Mouse (Mus musculus) hindbrain, embryonic 10.5 days (tissue): ENCODE measurements around the gene Tmem178. TPM values are rescaled to one million over a fixed set of nuclear protein-coding genes. Genes with fewer than 3 reads are reported as not detected.
A peak's percentile ranks its signal among the peaks of the same experiment; 100 is the strongest.

Source experiments
- DNase-seq: peaks from one replicate; pipeline ENCODE4 v3.0.0-alpha.2; 2017; ENCODE audit warnings: low spot score
- H3K27ac ChIP-seq: fragments of 300-500 bp; sonication (generic); 2 replicates; pipeline ENCODE4 v1.5.1; 2016; ENCODE audit warnings: mild to moderate bottlenecking, moderate library complexity
- H3K27me3 ChIP-seq: fragments of 300-500 bp; sonication (generic); 2 replicates; pipeline ENCODE4 v1.6.1; 2016; ENCODE audit warnings: mild to moderate bottlenecking; ENCODE audit not compliant: poor library complexity, insufficient read depth, severe bottlenecking
- H3K36me3 ChIP-seq: fragments of 300-500 bp; sonication (generic); 2 replicates; pipeline ENCODE4 v1.6.1; 2016; ENCODE audit warnings: mild to moderate bottlenecking, moderate library complexity
- H3K4me1 ChIP-seq: fragments of 300-500 bp; sonication (generic); replicated peaks from 2 replicates; pipeline ENCODE4 v1.6.1; 2016; ENCODE audit warnings: mild to moderate bottlenecking
- H3K4me3 ChIP-seq: fragments of 300-500 bp; sonication (generic); 2 replicates; pipeline ENCODE4 v1.5.1; 2016; ENCODE audit warnings: mild to moderate bottlenecking, moderate library complexity
- H3K9me3 ChIP-seq: fragments of 300-500 bp; sonication (generic); 2 replicates; pipeline ENCODE4 v1.6.1; 2016; ENCODE audit warnings: mild to moderate bottlenecking, moderate library complexity
- WGBS: fragments of 180-500 bp; shearing (Covaris S2); methylation state at CpG from one replicate; pipeline ENCODE4 v1.1.7; 2016; 5-methylcytosine and 5-hydroxymethylcytosine counted together
- polyA plus RNA-seq: library from polyadenylated mRNA; unstranded; fragments of >200 nt; fragmentation: Nextera tagmentation; extraction: Ambion mirVana; gene quantifications from 2 replicates; pipeline ENCODE4 v1.2.1, GENCODE M21; 2016

The Tmem178 gene
- polyA plus RNA-seq, 1 experiment from 2014 or later, result 13.0 TPM

DNA sequence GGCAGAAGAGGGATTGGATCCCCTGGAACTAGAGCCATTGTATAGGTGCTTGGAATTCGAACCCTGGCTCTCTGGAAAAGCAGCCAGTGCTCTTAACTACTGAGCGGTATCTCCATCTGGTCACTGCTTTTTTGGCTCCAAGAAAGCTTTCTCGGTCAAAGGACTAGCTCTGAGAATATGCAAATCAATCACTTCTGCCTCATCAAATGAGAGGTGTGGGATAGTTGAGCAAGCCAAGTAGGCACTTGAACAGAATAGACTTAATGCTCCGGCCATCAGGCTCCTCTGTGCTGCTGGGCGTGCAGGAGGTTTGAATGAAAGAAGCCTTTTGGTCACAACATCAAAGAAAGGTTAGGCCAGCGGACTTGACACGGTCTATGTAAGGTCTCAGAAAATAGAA, 5.0 kb downstream of the Tmem178 start:
- Histone ChIP-seq H3K36me3 (no peaks in the 10 kb centered on the region), H3K4me3 (no peak overlapping the region), H3K4me1 (peaks cover 11% of the 10 kb centered on the region; the same call in 1 of the 2 replicates), H3K27me3 (peaks cover 33% of the 10 kb centered on the region), H3K27ac (no peak overlapping the region), H3K9me3 (no peaks in the 10 kb centered on the region)
- WGBS, result 82% methylated on average over 7 of the region's 7 CpGs
- no peak for DNase-seq

DNA sequence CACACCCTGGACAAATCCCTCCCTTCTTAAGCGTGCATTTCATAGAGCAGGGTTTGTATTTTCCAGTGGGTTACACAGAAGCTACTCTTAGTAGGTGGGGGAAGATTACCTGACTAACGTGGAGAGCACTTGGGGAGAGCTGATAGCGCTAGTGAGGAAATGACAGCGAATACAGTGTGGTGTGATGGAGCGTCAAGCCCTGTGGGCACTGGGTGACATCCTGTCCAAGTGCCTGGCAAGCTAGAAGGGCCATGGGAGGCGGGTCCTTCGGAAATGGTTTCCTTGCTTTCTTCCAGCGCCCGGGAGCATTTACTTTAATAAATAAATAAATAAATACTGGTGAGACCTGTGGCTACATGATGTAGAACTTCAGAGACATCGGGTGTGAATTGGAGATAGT, 5.5 kb downstream of the Tmem178 start:
- Histone ChIP-seq H3K4me1 (peaks cover 8% of the 10 kb centered on the region; the same call in 1 of the 2 replicates), H3K4me3 (no peak overlapping the region), H3K9me3 (no peaks in the 10 kb centered on the region), H3K36me3 (no peaks in the 10 kb centered on the region), H3K27me3 (peaks cover 28% of the 10 kb centered on the region), H3K27ac (no peak overlapping the region)
- WGBS, result 87% methylated on average over 10 of the region's 10 CpGs
- no peak for DNase-seq

GRCm38 (mm10) chr17:80952305-80952704, 7.9 kb downstream of the Tmem178 start:
- H3K4me3 ChIP-seq, result no peak overlapping the region
- H3K9me3 ChIP-seq, result no peaks in the 10 kb centered on the region
- H3K27me3 ChIP-seq, result peaks cover 7% of the 10 kb centered on the region
- no peaks in the 10 kb centered on the region for H3K36me3 ChIP-seq
- H3K4me1 ChIP-seq, result peaks cover 4% of the 10 kb centered on the region; the same call in 1 of the 2 replicates
- 73% methylated on average over 7 of the region's 7 CpGs for WGBS
- DNase-seq, result no peak
- H3K27ac ChIP-seq, result no peak overlapping the region

DNA sequence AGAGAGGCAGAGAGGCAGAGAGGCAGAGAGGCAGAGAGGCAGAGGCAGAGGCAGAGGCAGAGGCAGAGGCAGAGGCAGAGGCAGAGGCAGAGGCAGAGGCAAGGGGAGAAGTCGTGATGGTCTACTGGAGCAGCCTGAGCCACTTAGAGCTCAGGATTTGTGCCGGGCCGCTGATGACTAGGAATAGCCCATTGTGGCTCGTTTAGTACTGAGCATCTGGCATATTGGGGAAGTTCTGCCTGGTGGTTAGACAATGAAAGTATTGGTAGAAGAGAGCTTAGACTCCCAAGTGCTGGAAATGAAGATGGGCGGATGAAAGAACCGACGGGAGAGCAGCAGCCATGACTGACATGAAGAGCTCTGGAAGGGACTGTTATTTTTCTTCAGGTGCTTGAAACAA, 11.0 kb downstream of the Tmem178 start:
- no peak overlapping the region for H3K27ac ChIP-seq

GRCm38 (mm10) chr17:80955998-80956811, 11.8 kb downstream of the Tmem178 start:
- no peak for DNase-seq
- Histone ChIP-seq H3K4me1 (peaks cover 4% of the 10 kb centered on the region; the same call in 1 of the 2 replicates), H3K9me3 (no peaks in the 10 kb centered on the region), H3K36me3 (no peaks in the 10 kb centered on the region), H3K27ac (0 out of 2 replicates have a peak overlapping the region, but pooled peaks have one; percentile 36), H3K27me3 (no peaks in the 10 kb centered on the region), H3K4me3 (no peak overlapping the region)
- 84% methylated on average over 10 of the region's 10 CpGs for WGBS

More for the DNA sequence above, 11.0 kb downstream of the Tmem178 start:
- Histone ChIP-seq H3K4me1 (peaks cover 4% of the 10 kb centered on the region; the same call in 1 of the 2 replicates), H3K27me3 (no peaks in the 10 kb centered on the region), H3K36me3 (no peaks in the 10 kb centered on the region), H3K9me3 (no peaks in the 10 kb centered on the region), H3K4me3 (no peak overlapping the region)
- DNase-seq, result no peak
- WGBS, result 74% methylated on average over 7 of the region's 7 CpGs

- Histone ChIP-seq H3K9me3 (no peaks in the 10 kb centered on the region), H3K4me1 (peaks cover 4% of the 10 kb centered on the region; the same call in 1 of the 2 replicates), H3K27ac (no peak overlapping the region), H3K36me3 (no peaks in the 10 kb centered on the region), H3K27me3 (no peaks in the 10 kb centered on the region), H3K4me3 (no peak overlapping the region)
- WGBS, result 88% methylated on average over 6 of the region's 6 CpGs
- DNase-seq, result no peak
Observed at GRCm38 (mm10) chr17:80958332-80958731, 13.9 kb downstream of the Tmem178 start.

DNA sequence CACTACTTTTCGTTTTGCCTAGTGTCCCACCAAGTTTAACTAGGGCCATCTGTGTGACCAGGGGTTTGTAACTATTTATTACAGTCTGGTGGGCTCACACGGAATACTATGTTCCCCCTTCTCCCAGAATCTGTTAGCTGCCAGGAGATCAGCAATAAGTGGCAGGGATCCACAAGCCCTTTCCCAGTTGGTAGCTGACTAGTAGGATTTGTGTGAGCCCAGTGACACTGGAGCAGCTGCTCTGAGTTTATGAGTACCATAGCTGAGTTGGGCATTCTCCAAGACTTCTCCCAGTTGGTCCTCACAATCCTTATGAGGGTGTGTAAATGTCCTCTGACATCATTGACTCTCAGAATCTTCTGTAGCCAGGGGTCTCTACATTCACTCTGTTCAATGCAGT, 15.4 kb downstream of the Tmem178 start:
- Histone ChIP-seq H3K4me1 (peaks cover 8% of the 10 kb centered on the region), H3K36me3 (no peaks in the 10 kb centered on the region), H3K4me3 (no peak overlapping the region), H3K9me3 (no peaks in the 10 kb centered on the region), H3K27ac (no peak overlapping the region), H3K27me3 (no peaks in the 10 kb centered on the region)
- 76% methylated on average over 2 of the region's 2 CpGs for WGBS
- DNase-seq, result no peak

DNA sequence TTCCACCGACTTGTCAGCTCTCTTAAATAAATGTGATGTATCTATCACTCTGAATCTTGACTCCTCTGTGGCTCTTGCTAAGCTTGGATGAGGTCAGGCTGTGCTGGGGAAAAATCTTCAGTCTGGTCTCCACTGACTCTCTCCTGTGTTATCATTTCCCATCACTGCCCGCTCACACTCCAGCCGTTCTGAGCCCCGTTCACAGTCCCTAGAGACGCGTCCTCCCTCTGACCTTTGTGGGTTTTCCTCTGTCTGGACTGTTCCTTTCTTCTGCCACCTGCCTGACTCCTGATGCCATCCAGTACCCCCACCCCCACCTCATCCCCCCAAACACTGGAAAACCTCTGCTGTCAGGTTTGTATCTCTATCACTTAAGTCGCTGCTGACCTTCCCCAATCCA, 23.0 kb downstream of the Tmem178 start:
- Histone ChIP-seq H3K27ac (0 out of 2 replicates have a peak overlapping the region, but pooled peaks have one; percentile 9), H3K9me3 (no peaks in the 10 kb centered on the region), H3K27me3 (no peaks in the 10 kb centered on the region), H3K4me3 (no peak overlapping the region), H3K4me1 (peaks cover 46% of the 10 kb centered on the region), H3K36me3 (no peaks in the 10 kb centered on the region)
- WGBS, result 59% methylated on average over 7 of the region's 7 CpGs
- peak; percentile 21 for DNase-seq

- peak overlapping the region; percentile 56 for H3K27ac ChIP-seq
- WGBS, result 52% methylated on average over 18 of the region's 18 CpGs
- H3K4me3 ChIP-seq, result no peak overlapping the region
- H3K4me1 ChIP-seq, result peaks cover 42% of the 10 kb centered on the region
- no peaks in the 10 kb centered on the region for H3K27me3 ChIP-seq
- H3K36me3 ChIP-seq, result no peaks in the 10 kb centered on the region
- no peaks in the 10 kb centered on the region for H3K9me3 ChIP-seq
- DNase-seq, result peak; percentile 42
Observed at GRCm38 (mm10) chr17:80969643-80970619, 25.5 kb downstream of the Tmem178 start.

- Histone ChIP-seq H3K4me3 (no peak overlapping the region), H3K4me1 (peaks cover 40% of the 10 kb centered on the region), H3K27me3 (no peaks in the 10 kb centered on the region), H3K9me3 (no peaks in the 10 kb centered on the region), H3K27ac (0 out of 2 replicates have a peak overlapping the region, but pooled peaks have one; percentile 56), H3K36me3 (no peaks in the 10 kb centered on the region)
- 76% methylated on average over 10 of the region's 10 CpGs for WGBS
- no peak for DNase-seq
Observed at GRCm38 (mm10) chr17:80970716-80971115, 26.3 kb downstream of the Tmem178 start.

- Histone ChIP-seq H3K4me3 (no peak overlapping the region), H3K27me3 (no peaks in the 10 kb centered on the region), H3K36me3 (no peaks in the 10 kb centered on the region), H3K27ac (no peak overlapping the region), H3K9me3 (no peaks in the 10 kb centered on the region), H3K4me1 (peaks cover 33% of the 10 kb centered on the region)
- whole genome bisulfite sequencing, result 90% methylated on average over 7 of the region's 7 CpGs
- no peak for DNase-seq
Observed at GRCm38 (mm10) chr17:80972891-80973290, 28.5 kb downstream of the Tmem178 start.

DNA sequence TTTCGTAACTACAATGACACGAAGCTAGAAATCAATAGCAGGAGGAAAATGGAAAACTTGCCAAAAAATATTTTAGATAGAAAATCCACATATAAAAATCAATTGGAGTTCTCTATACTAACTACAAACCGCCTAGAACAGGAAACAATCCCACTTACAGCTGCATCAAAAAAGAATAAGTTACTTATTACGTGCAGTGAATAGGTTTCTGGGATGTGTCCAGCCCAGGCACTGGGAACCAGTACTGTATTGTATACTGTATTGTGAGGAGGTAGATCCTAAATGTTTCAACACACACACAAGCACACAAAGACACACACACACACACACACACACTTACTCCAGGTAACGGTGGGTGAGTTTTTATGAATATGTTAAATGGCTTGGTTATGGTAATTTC, 32.8 kb downstream of the Tmem178 start:
- no peak overlapping the region for H3K27ac ChIP-seq
- peaks cover 8% of the 10 kb centered on the region for H3K4me1 ChIP-seq
- DNase-seq, result no peak
- H3K36me3 ChIP-seq, result no peaks in the 10 kb centered on the region
- H3K9me3 ChIP-seq, result no peaks in the 10 kb centered on the region
- no peaks in the 10 kb centered on the region for H3K27me3 ChIP-seq
- H3K4me3 ChIP-seq, result no peak overlapping the region
- 91% methylated on average over 5 of the region's 5 CpGs for WGBS
